Mouse (Mus musculus) heart, postnatal 0 days (tissue): ENCODE results near the gene Arl6ip5. TPM values are rescaled to one million over a fixed set of nuclear protein-coding genes. Genes with fewer than 3 reads are reported as not detected.

Source experiments
- ATAC-seq: fragments of 200-750 bp; cut with Nextera tagmentation; 2 replicates; pipeline ENCODE4 v1.8.0; 2017; ENCODE audit warnings: low read depth, moderate number of reproducible peaks, moderate library complexity; ENCODE audit not compliant: insufficient read depth
- DNase-seq: peaks from one replicate; pipeline ENCODE4 v3.0.0-alpha.2; 2016; ENCODE audit warnings: low spot score
- H3K27ac ChIP-seq: fragments of 300-500 bp; sonication (generic); 2 replicates; pipeline ENCODE4 v1.5.1; 2014; ENCODE audit warnings: low read depth, mild to moderate bottlenecking
- H3K27me3 ChIP-seq: fragments of 300-500 bp; sonication (generic); 2 replicates; pipeline ENCODE4 v1.6.1; 2014; ENCODE audit warnings: low read length, mixed read lengths; ENCODE audit not compliant: control insufficient read depth, insufficient read depth
- H3K36me3 ChIP-seq: fragments of 300-500 bp; sonication (generic); replicated peaks from 2 replicates; pipeline ENCODE4 v1.6.1; 2014; ENCODE audit warnings: low read length, mixed read lengths; ENCODE audit not compliant: control insufficient read depth, insufficient read depth
- H3K4me1 ChIP-seq: fragments of 300-500 bp; sonication (generic); 2 replicates; pipeline ENCODE4 v1.6.1; 2014; ENCODE audit warnings: antibody characterized with exemption; ENCODE audit not compliant: control insufficient read depth, insufficient read depth
- H3K4me2 ChIP-seq: fragments of 300-500 bp; sonication (generic); 2 replicates; pipeline ENCODE4 v1.6.1; 2014; ENCODE audit warnings: low read depth, mild to moderate bottlenecking, low read length, moderate library complexity
- H3K4me3 ChIP-seq: fragments of 300-500 bp; sonication (generic); 2 replicates; pipeline ENCODE4 v1.5.1; 2014; ENCODE audit warnings: low read depth, low read length
- H3K9ac ChIP-seq: fragments of 300-500 bp; sonication (generic); replicated peaks from 2 replicates; pipeline ENCODE4 v1.6.1; 2014; ENCODE audit warnings: low read depth, low read length, mixed read lengths
- H3K9me3 ChIP-seq: fragments of 300-500 bp; sonication (generic); replicated peaks from 2 replicates; pipeline ENCODE4 v1.6.1; 2016; ENCODE audit warnings: low read length; ENCODE audit not compliant: control insufficient read depth
- CTCF ChIP-seq: IDR thresholded peaks from 2 replicates; pipeline ENCODE4 v1.5.1; 2016; ENCODE audit warnings: antibody characterized with exemption, control low read depth, low read depth
- EP300 ChIP-seq: IDR thresholded peaks from 2 replicates; pipeline ENCODE4 v1.6.1; 2016; ENCODE audit warnings: antibody characterized with exemption, low read depth
- WGBS: fragments of 180-500 bp; shearing (Covaris S2); extraction: QIAGEN DNeasy Blood & Tissue Kit; methylation state at CpG from one replicate; pipeline ENCODE4 v1.1.7; 2014; 5-methylcytosine and 5-hydroxymethylcytosine counted together
- polyA plus RNA-seq: library from polyadenylated mRNA; unstranded; fragments of >200 nt; fragmentation: Nextera tagmentation; extraction: Ambion mirVana; gene quantifications from 2 replicates; pipeline ENCODE4 v1.2.1, GENCODE M21; 2015
- total RNA-seq: library from RNA; depleted of rRNA; stranded (reverse); fragments of >200 nt; gene quantifications from 2 replicates; pipeline ENCODE4 v1.2.3, GENCODE M21; 2014; ENCODE audit warnings: low replicate concordance; rRNA removed

The Arl6ip5 gene
- 70.3 and 103 TPM in 2 replicates for total RNA-seq
- 83.7 and 91.1 TPM in 2 replicates for polyA plus RNA-seq

- Histone ChIP-seq H3K4me1 (peaks cover 22% of the 10 kb centered on the region), H3K9me3 (no peaks in the 10 kb centered on the region), H3K36me3 (peaks cover 5% of the 10 kb centered on the region), H3K27ac (peak within 1 kb of the TSS; percentile 86), H3K4me2 (peak within 1 kb of the TSS; percentile 93), H3K4me3 (peak within 1 kb of the TSS; percentile 84), H3K9ac (peak within 1 kb of the TSS; percentile 87), H3K27me3 (no peaks in the 10 kb centered on the region)
- DNase-seq (peak; percentile 93), ATAC-seq (peak; percentile 79)
- TF ChIP-seq CTCF (no peak), EP300 (no peak)
- 8% methylated on average over 32 of the region's 32 CpGs for WGBS
These were observed at the start of gene Arl6ip5 for GRCm38 (mm10) chr6:97210191-97210961. TSS of gene Arl6ip5 (plus strand) at chr6:97210689.

- no peak overlapping the region for H3K9ac ChIP-seq
- DNase-seq, result no peak
- no peaks in the 10 kb centered on the region; the same call in 1 of the 2 replicates for H3K9me3 ChIP-seq
- no peak for ATAC-seq
- H3K4me2 ChIP-seq, result no peak overlapping the region
- H3K4me3 ChIP-seq, result no peak overlapping the region
- H3K4me1 ChIP-seq, result peaks cover 13% of the 10 kb centered on the region
- no peak overlapping the region for H3K27ac ChIP-seq
- TF ChIP-seq EP300, result no peak
- no peak for TF ChIP-seq CTCF
- WGBS, result 61% methylated on average over 11 of the region's 11 CpGs
- peaks cover 33% of the 10 kb centered on the region for H3K36me3 ChIP-seq
- H3K27me3 ChIP-seq, result no peaks in the 10 kb centered on the region
These were observed 34.8 kb upstream of the Arl6ip5 start for GRCm38 (mm10) chr6:97175716-97176115.

GRCm38 (mm10) chr6:97178491-97179366 lies 31.8 kb upstream of the Arl6ip5 start, which contains the start of gene Tmf1:
TSS of gene Tmf1 (minus strand) at chr6:97179122.
- peak within 1 kb of the TSS; percentile 89 for H3K27ac ChIP-seq
- no peak; the same call in 1 of the 2 replicates for TF ChIP-seq EP300
- no peak for TF ChIP-seq CTCF
- peaks cover 13% of the 10 kb centered on the region for H3K4me1 ChIP-seq
- under 1% methylated on average over 78 of the region's 80 CpGs for WGBS
- H3K4me3 ChIP-seq, result peak within 1 kb of the TSS; percentile 91
- peaks cover 19% of the 10 kb centered on the region; the same call in 1 of the 2 replicates for H3K36me3 ChIP-seq
- peak within 1 kb of the TSS; percentile 68 for H3K4me2 ChIP-seq
- H3K9me3 ChIP-seq, result no peaks in the 10 kb centered on the region
- peak; percentile 97 for ATAC-seq
- DNase-seq, result peak; percentile 93
- peak within 1 kb of the TSS; percentile 96 for H3K9ac ChIP-seq
- no peaks in the 10 kb centered on the region for H3K27me3 ChIP-seq

DNA sequence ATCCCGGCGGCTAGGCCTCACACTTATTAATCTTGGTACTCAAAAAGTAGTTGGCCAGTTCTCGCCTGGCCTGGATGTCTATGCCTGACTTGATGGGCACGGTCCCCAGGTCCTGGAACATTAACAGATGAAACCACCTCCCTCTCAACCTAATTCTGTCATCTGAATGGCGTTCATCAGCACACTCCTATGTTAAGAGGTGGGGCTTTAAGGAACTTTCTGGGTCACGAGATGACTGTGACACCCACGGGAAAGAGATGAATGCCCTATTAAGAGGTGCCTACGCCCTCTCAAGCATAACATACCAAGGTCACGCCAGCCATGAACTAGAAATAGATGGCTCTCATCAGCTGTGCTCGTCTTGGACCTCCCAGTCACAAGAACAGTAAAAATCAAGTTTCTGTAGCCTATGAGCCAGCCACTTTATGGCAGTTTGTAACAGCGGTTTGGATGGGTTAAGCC lies 31.1 kb upstream of the Arl6ip5 start:
- ATAC-seq (peak; percentile 51), DNase-seq (peak; percentile 22)
- peak overlapping the region; percentile 68 for H3K4me2 ChIP-seq
- H3K4me1 ChIP-seq, result peaks cover 13% of the 10 kb centered on the region
- 6% methylated on average over 11 of the region's 11 CpGs for WGBS
- H3K27ac ChIP-seq, result peak overlapping the region; percentile 89
- H3K36me3 ChIP-seq, result peaks cover 21% of the 10 kb centered on the region; the same call in 1 of the 2 replicates
- 0 out of 2 replicates have a peak, but pooled peaks have one; percentile 47 for TF ChIP-seq EP300
- TF ChIP-seq CTCF, result no peak
- H3K27me3 ChIP-seq, result no peaks in the 10 kb centered on the region
- H3K9ac ChIP-seq, result peak overlapping the region; percentile 96
- no peaks in the 10 kb centered on the region for H3K9me3 ChIP-seq
- H3K4me3 ChIP-seq, result peak overlapping the region; percentile 91

GRCm38 (mm10) chr6:97200437-97200836 lies 10.1 kb upstream of the Arl6ip5 start:
- TF ChIP-seq CTCF (no peak), EP300 (no peak)
- no peak overlapping the region for H3K9ac ChIP-seq
- H3K36me3 ChIP-seq, result peaks cover 39% of the 10 kb centered on the region
- DNase-seq, result no peak
- no peaks in the 10 kb centered on the region for H3K27me3 ChIP-seq
- no peaks in the 10 kb centered on the region for H3K9me3 ChIP-seq
- no peak overlapping the region for H3K27ac ChIP-seq
- 59% methylated on average over 3 of the region's 3 CpGs for WGBS
- no peak for ATAC-seq
- no peak overlapping the region for H3K4me3 ChIP-seq
- H3K4me2 ChIP-seq, result no peak overlapping the region
- H3K4me1 ChIP-seq, result peaks cover 14% of the 10 kb centered on the region
